Mouse (Mus musculus): ENCODE data around the gene Sgsm2.

DNA sequence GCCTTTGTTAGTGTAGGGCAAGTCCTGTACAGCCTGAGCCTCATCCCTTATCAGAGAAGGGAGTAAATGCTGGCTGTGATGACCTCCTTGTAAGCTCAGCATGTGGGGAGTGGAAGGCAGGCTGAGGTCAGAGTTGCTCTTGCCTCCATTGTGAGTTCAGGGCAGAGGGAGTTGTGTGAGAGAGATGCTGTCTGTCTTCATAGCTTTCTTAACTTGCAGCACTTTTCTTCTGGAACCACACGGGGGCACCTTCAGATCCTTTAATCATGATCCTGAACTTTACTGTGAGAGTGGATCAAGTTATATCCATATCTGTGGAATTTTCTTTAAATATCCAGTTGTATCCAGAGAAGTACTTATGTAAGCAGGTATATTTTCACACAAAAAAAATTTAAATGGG, 75.4 kb downstream of the Sgsm2 start:
- TF ChIP-seq EP300 (IDR thresholded peaks at IDR 0.05; ENCODE audit: insufficient read depth, low read depth, low read length) (no peak), CTCF (IDR thresholded peaks at IDR 0.05) (peak; percentile 76)
